8 mouse cellular contexts compared by ENCODE assay signal in genomic region chr17:32319950-32320349, GRCm38 (mm10). TPM values are rescaled to one million over a fixed set of nuclear protein-coding genes. Genes with fewer than 3 reads are reported as not detected.
A peak's percentile ranks its signal among the peaks of the same experiment; 100 is the strongest.
DNase-seq lines count a peak whose midpoint lies in the region; ATAC-seq and TF ChIP-seq lines count a peak whose summit lies in the region.

No protein-coding gene starts in this region.

- H3K4me2 ChIP-seq in lung, postnatal 0 days (replicated peaks; ENCODE audit: low read depth, low read length): peak overlapping the region; percentile 86
- H3K4me2 ChIP-seq in hindbrain, embryonic 13.5 days: peak overlapping the region; percentile 92
- peak overlapping the region; percentile 77 for H3K4me2 ChIP-seq in midbrain, postnatal 0 days (ENCODE audit: low read depth, low read length, poor library complexity, severe bottlenecking)

- peaks cover 4% of the 10 kb centered on the region; the same call in 1 of the 2 replicates for H3K4me1 ChIP-seq in lung, postnatal 0 days (ENCODE audit: insufficient read depth, low read depth, low read length)
- peaks cover 41% of the 10 kb centered on the region for H3K4me1 ChIP-seq in hindbrain, embryonic 13.5 days (replicated peaks)
- peaks cover 3% of the 10 kb centered on the region; the same call in 1 of the 2 replicates for H3K4me1 ChIP-seq in midbrain, postnatal 0 days (ENCODE audit: insufficient read depth, low read length)

- no peaks in the 10 kb centered on the region for H3K27me3 ChIP-seq in lung, postnatal 0 days (replicated peaks; ENCODE audit: insufficient read depth, low read length)
- H3K27me3 ChIP-seq in hindbrain, embryonic 13.5 days: no peaks in the 10 kb centered on the region
- no peaks in the 10 kb centered on the region for H3K27me3 ChIP-seq in midbrain, postnatal 0 days (ENCODE audit: insufficient read depth, low read length)

- no peaks in the 10 kb centered on the region for H3K9me3 ChIP-seq in lung, postnatal 0 days (ENCODE audit: low read length)
- no peaks in the 10 kb centered on the region for H3K9me3 ChIP-seq in hindbrain, embryonic 13.5 days
- H3K9me3 ChIP-seq in midbrain, postnatal 0 days (ENCODE audit: low read length): no peaks in the 10 kb centered on the region

- TF ChIP-seq CTCF in lung, postnatal 0 days (IDR thresholded peaks at IDR 0.05): no peak
- TF ChIP-seq CTCF in midbrain, postnatal 0 days (IDR thresholded peaks at IDR 0.05): no peak

- TF ChIP-seq EP300 in lung, postnatal 0 days (IDR thresholded peaks at IDR 0.05): no peak

- peak overlapping the region; percentile 87 for H3K27ac ChIP-seq in lung, postnatal 0 days (ENCODE audit: low read length)
- peak overlapping the region; percentile 97 for H3K27ac ChIP-seq in hindbrain, embryonic 13.5 days
- peak overlapping the region; percentile 93 for H3K27ac ChIP-seq in midbrain, postnatal 0 days (ENCODE audit: low read depth, low read length)

- peak overlapping the region; percentile 55 for H3K9ac ChIP-seq in lung, postnatal 0 days (replicated peaks; ENCODE audit: low read depth)
- peak overlapping the region; percentile 90 for H3K9ac ChIP-seq in hindbrain, embryonic 13.5 days
- H3K9ac ChIP-seq in midbrain, postnatal 0 days (replicated peaks; ENCODE audit: low read length, poor library complexity, severe bottlenecking): peak overlapping the region; percentile 83

- 0% methylated on average over 7 of the region's 7 CpGs for WGBS in lung, postnatal 0 days
- WGBS in hindbrain, embryonic 13.5 days: 0% methylated on average over 7 of the region's 7 CpGs
- WGBS in midbrain, postnatal 0 days: under 1% methylated on average over 7 of the region's 7 CpGs

- peaks cover 21% of the 10 kb centered on the region; the same call in 1 of the 2 replicates for H3K36me3 ChIP-seq in lung, postnatal 0 days (ENCODE audit: insufficient read depth, low read length)
- peaks cover 42% of the 10 kb centered on the region for H3K36me3 ChIP-seq in hindbrain, embryonic 13.5 days
- H3K36me3 ChIP-seq in midbrain, postnatal 0 days (ENCODE audit: insufficient read depth, low read length): peaks cover 29% of the 10 kb centered on the region

- DNase-seq in adrenal gland, postnatal 14 days: peak; percentile 27
- no peak for DNase-seq in adrenal gland, postnatal 10 days
- peak; percentile 34 for DNase-seq in lung, postnatal 0 days (ENCODE audit: low spot score)
- DNase-seq in lung, postnatal 25 days (ENCODE audit: low spot score): no peak
- DNase-seq in midbrain, postnatal 0 days (ENCODE audit: low spot score): peak; percentile 4
- DNase-seq in layer of hippocampus, postnatal 25 days (ENCODE audit: extremely low spot score in 1 of 2, low spot score in 1 of 2): no peak
- no peak for DNase-seq in ovary, postnatal 10 days (ENCODE audit: low spot score)

- H3K4me3 ChIP-seq in lung, postnatal 0 days (ENCODE audit: low read depth, low read length): peak overlapping the region; percentile 69
- peak overlapping the region; percentile 89 for H3K4me3 ChIP-seq in hindbrain, embryonic 13.5 days
- peak overlapping the region; percentile 83 for H3K4me3 ChIP-seq in midbrain, postnatal 0 days (ENCODE audit: low read depth, low read length)

- no peak for ATAC-seq in lung, postnatal 0 days
- ATAC-seq in hindbrain, embryonic 13.5 days (ENCODE audit: low FRiP score): no peak
- ATAC-seq in midbrain, postnatal 0 days (ENCODE audit: low FRiP score): no peak

RNA-seq across cellular contexts. Expression of gene Akap8, which starts 1.1 kb away (rescaled TPM):
- total RNA-seq in adrenal gland, postnatal 14 days (2021): 78.9 and 96.2 TPM in 2 replicates
- 10 to 100 TPM; 70.8 to 94.5 TPM for total RNA-seq in adrenal gland, postnatal 10 days (2021)
- polyA plus RNA-seq in lung, postnatal 0 days (2015; fragmentation: Nextera tagmentation; extraction: Ambion mirVana): 30.2 and 34.0 TPM in 2 replicates
- polyA plus RNA-seq in hindbrain, embryonic 13.5 days (2015; fragmentation: Nextera tagmentation; extraction: Ambion mirVana): 109 TPM in 2 replicates
- 96.5 and 131 TPM in 2 replicates for total RNA-seq in midbrain, postnatal 0 days (2014; rRNA removed)
- polyA plus RNA-seq in midbrain, postnatal 0 days (2015; fragmentation: Nextera tagmentation; extraction: Ambion mirVana): 66.8 and 81.1 TPM in 2 replicates
- 10 to 100 TPM; 68.1 to 92.0 TPM for total RNA-seq in layer of hippocampus, postnatal 25 days (2021)

RNA-seq across cellular contexts. Expression of gene Akap8l, which starts 30.5 kb away (rescaled TPM):
- 85.5 and 95.0 TPM in 2 replicates for total RNA-seq in adrenal gland, postnatal 14 days (2021)
- total RNA-seq in adrenal gland, postnatal 10 days (2021): 100 to 1,000 TPM in 1 of 2 experiments, 10 to 100 TPM in 1; 61.0 to 112 TPM
- 59.9 and 66.3 TPM in 2 replicates for polyA plus RNA-seq in lung, postnatal 0 days (2015; fragmentation: Nextera tagmentation; extraction: Ambion mirVana)
- polyA plus RNA-seq in hindbrain, embryonic 13.5 days (2015; fragmentation: Nextera tagmentation; extraction: Ambion mirVana): 148 and 156 TPM in 2 replicates
- total RNA-seq in midbrain, postnatal 0 days (2014; rRNA removed): 69.9 and 83.6 TPM in 2 replicates
- polyA plus RNA-seq in midbrain, postnatal 0 days (2015; fragmentation: Nextera tagmentation; extraction: Ambion mirVana): 113 and 117 TPM in 2 replicates
- 100 to 1,000 TPM; 140 to 197 TPM for total RNA-seq in layer of hippocampus, postnatal 25 days (2021)

RNA-seq across cellular contexts. Expression of gene Brd4, which starts 35.4 kb away (rescaled TPM):
- 110 and 118 TPM in 2 replicates for total RNA-seq in adrenal gland, postnatal 14 days (2021)
- total RNA-seq in adrenal gland, postnatal 10 days (2021): 10 to 100 TPM; 80.6 to 98.0 TPM
- polyA plus RNA-seq in lung, postnatal 0 days (2015; fragmentation: Nextera tagmentation; extraction: Ambion mirVana): 33.3 and 37.3 TPM in 2 replicates
- polyA plus RNA-seq in hindbrain, embryonic 13.5 days (2015; fragmentation: Nextera tagmentation; extraction: Ambion mirVana): 81.8 and 83.9 TPM in 2 replicates
- 49.2 and 49.7 TPM in 2 replicates for total RNA-seq in midbrain, postnatal 0 days (2014; rRNA removed)
- polyA plus RNA-seq in midbrain, postnatal 0 days (2015; fragmentation: Nextera tagmentation; extraction: Ambion mirVana): 68.0 and 81.6 TPM in 2 replicates
- 100 to 1,000 TPM; 104 to 117 TPM for total RNA-seq in layer of hippocampus, postnatal 25 days (2021)

Comparison
In these comparisons a context has a peak if more than half of its experiments do, and no peak if none do; other contexts are left out.
1. DNase-seq: peak in adrenal gland, postnatal 14 days (single experiment), lung, postnatal 0 days (single experiment) and midbrain, postnatal 0 days (single experiment); none in adrenal gland, postnatal 10 days (single experiment), lung, postnatal 25 days (single experiment), layer of hippocampus, postnatal 25 days (0 of 2) and ovary, postnatal 10 days (single experiment).
2. Peak in every context shown above with its lines, with median percentiles within 50 percentile points of each other: H3K27ac ChIP-seq, H3K4me2 ChIP-seq, H3K4me3 ChIP-seq and H3K9ac ChIP-seq.